Mouse (Mus musculus) forebrain, embryonic 14.5 days (tissue): ENCODE measurements around the gene Rgs6. TPM values are rescaled to one million over a fixed set of nuclear protein-coding genes. Genes with fewer than 3 reads are reported as not detected.

Experiments used
- ATAC-seq: fragments of 200-750 bp; cut with Nextera tagmentation; 2 replicates; pipeline ENCODE4 v1.8.0; 2017; ENCODE audit warnings: mild to moderate bottlenecking, moderate library complexity
- DNase-seq: peaks from one replicate; pipeline ENCODE4 v3.0.0-alpha.2; 2015; ENCODE audit warnings: low spot score
- H3K27ac ChIP-seq: fragments of 300-500 bp; sonication (generic); 2 replicates; pipeline ENCODE4 v1.5.1; 2014; ENCODE audit warnings: low read depth, mild to moderate bottlenecking, control low read depth, low read length, moderate library complexity
- H3K27me3 ChIP-seq: fragments of 300-500 bp; sonication (generic); replicated peaks from 2 replicates; pipeline ENCODE4 v1.6.1; 2014; ENCODE audit warnings: low read length, control low read depth, mixed read lengths; ENCODE audit not compliant: control insufficient read depth, insufficient read depth
- H3K36me3 ChIP-seq: fragments of 300-500 bp; sonication (generic); 2 replicates; pipeline ENCODE4 v1.6.1; 2014; ENCODE audit warnings: low read length, control low read depth; ENCODE audit not compliant: control insufficient read depth, insufficient read depth
- H3K4me1 ChIP-seq: fragments of 300-500 bp; sonication (generic); 2 replicates; pipeline ENCODE4 v1.6.1; 2014; ENCODE audit warnings: antibody characterized with exemption, low read length, control low read depth; ENCODE audit not compliant: control insufficient read depth, insufficient read depth
- H3K4me2 ChIP-seq: fragments of 300-500 bp; sonication (generic); 2 replicates; pipeline ENCODE4 v1.6.1; 2014; ENCODE audit warnings: mild to moderate bottlenecking, control low read depth, low read length
- H3K4me3 ChIP-seq: fragments of 300-500 bp; sonication (generic); 2 replicates; pipeline ENCODE4 v1.5.1; 2014; ENCODE audit warnings: low read depth, low read length, control low read depth
- H3K9ac ChIP-seq: fragments of 300-500 bp; sonication (generic); 2 replicates; pipeline ENCODE4 v1.6.1; 2014; ENCODE audit warnings: mild to moderate bottlenecking, low read length, control low read depth, moderate library complexity
- H3K9me3 ChIP-seq: fragments of 300-500 bp; sonication (generic); replicated peaks from 2 replicates; pipeline ENCODE4 v1.6.1; 2016; ENCODE audit warnings: low read length, control low read depth, mixed read lengths; ENCODE audit not compliant: control insufficient read depth
- WGBS: fragments of 180-500 bp; shearing (Covaris S2); extraction: QIAGEN DNeasy Blood & Tissue Kit; methylation state at CpG from one replicate; pipeline ENCODE4 v1.1.7; 2014; 5-methylcytosine and 5-hydroxymethylcytosine counted together
- polyA plus RNA-seq: library from polyadenylated mRNA; unstranded; fragments of >200 nt; fragmentation: Nextera tagmentation; extraction: Ambion mirVana; gene quantifications from 2 replicates; pipeline ENCODE4 v1.2.1, GENCODE M21; 2014

Gene Rgs6
- polyA plus RNA-seq, 1 experiment from 2014 or later: 5.0 TPM

GRCm38 (mm10) chr12:82751846-82752245 lies 163.8 kb downstream of the Rgs6 start:
- no peak overlapping the region for H3K4me2 ChIP-seq
- H3K4me1 ChIP-seq: no peaks in the 10 kb centered on the region
- no peak overlapping the region for H3K4me3 ChIP-seq
- H3K27me3 ChIP-seq: no peaks in the 10 kb centered on the region
- H3K9me3 ChIP-seq: no peaks in the 10 kb centered on the region
- H3K27ac ChIP-seq: no peak overlapping the region
- ATAC-seq: no peak
- no peak for DNase-seq
- 81% methylated on average over 2 of the region's 2 CpGs for WGBS
- no peak overlapping the region for H3K9ac ChIP-seq
- no peaks in the 10 kb centered on the region for H3K36me3 ChIP-seq

DNA sequence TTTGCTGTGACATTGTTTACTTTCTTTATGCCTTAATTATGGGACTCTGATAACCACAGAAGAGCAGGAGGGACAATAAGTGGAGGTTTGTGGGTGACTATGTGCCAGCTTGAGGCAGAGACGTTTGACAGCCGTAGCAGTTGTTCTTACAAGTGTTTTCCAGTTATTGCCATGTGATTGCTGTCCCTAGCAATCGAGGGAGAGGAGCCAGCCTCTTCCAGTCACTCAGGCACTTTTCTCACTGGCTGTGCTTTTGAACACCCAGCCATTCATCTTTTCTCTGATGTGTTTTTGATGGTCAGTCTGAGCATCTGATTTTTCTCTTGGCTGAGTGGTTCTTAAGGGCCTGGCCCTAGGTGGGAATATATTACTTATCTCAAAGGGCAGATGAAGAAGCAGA lies 166.4 kb downstream of the Rgs6 start:
- no peak overlapping the region for H3K9ac ChIP-seq
- H3K4me3 ChIP-seq: no peak overlapping the region
- no peaks in the 10 kb centered on the region for H3K27me3 ChIP-seq
- WGBS: 41% methylated on average over 3 of the region's 3 CpGs
- no peak overlapping the region for H3K27ac ChIP-seq
- no peak for ATAC-seq
- H3K36me3 ChIP-seq: no peaks in the 10 kb centered on the region
- peak; percentile 15 for DNase-seq
- no peak overlapping the region for H3K4me2 ChIP-seq
- no peaks in the 10 kb centered on the region for H3K9me3 ChIP-seq
- H3K4me1 ChIP-seq: no peaks in the 10 kb centered on the region

- WGBS: 79% methylated on average over 6 of the region's 6 CpGs
- no peak overlapping the region for H3K4me3 ChIP-seq
- no peak for DNase-seq
Measured at GRCm38 (mm10) chr12:82756756-82757155, 168.7 kb downstream of the Rgs6 start.

GRCm38 (mm10) chr12:82757367-82757766 lies 169.3 kb downstream of the Rgs6 start:
- no peaks in the 10 kb centered on the region for H3K36me3 ChIP-seq
- no peaks in the 10 kb centered on the region for H3K27me3 ChIP-seq
- 68% methylated on average over 1 of the region's 1 CpGs for WGBS
- ATAC-seq (no peak), DNase-seq (no peak)
- H3K4me1 ChIP-seq: no peaks in the 10 kb centered on the region
- H3K4me3 ChIP-seq: no peak overlapping the region
- H3K9ac ChIP-seq: no peak overlapping the region
- no peak overlapping the region for H3K27ac ChIP-seq
- H3K4me2 ChIP-seq: no peak overlapping the region
- no peaks in the 10 kb centered on the region for H3K9me3 ChIP-seq

More at GRCm38 (mm10) chr12:82756756-82757155, 168.7 kb downstream of the Rgs6 start:
- H3K4me2 ChIP-seq: no peak overlapping the region
- no peak overlapping the region for H3K27ac ChIP-seq
- H3K36me3 ChIP-seq: no peaks in the 10 kb centered on the region
- no peak overlapping the region for H3K9ac ChIP-seq
- ATAC-seq: no peak
- H3K9me3 ChIP-seq: no peaks in the 10 kb centered on the region
- H3K4me1 ChIP-seq: no peaks in the 10 kb centered on the region
- no peaks in the 10 kb centered on the region for H3K27me3 ChIP-seq

DNA sequence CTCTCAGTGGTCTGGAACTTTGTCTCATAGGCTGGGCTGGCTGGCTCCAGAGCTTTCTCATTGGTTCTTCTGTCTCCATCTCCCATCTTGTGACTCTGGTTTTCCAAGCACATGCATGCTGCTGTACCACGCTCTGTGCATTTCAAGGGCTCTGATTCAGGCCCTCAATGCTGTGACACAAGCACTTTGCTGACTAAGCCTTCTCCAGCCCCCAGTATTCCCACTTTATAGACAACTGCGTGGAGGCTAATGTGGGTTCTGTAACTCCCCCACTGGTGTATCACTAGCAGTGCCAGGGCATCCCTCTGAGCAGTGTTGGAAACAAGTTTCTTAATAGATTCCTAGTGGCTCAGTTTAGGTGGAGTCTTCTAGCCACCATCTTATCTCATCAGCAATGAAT lies 174.0 kb downstream of the Rgs6 start:
- Histone ChIP-seq H3K27ac (no peak overlapping the region), H3K4me1 (no peaks in the 10 kb centered on the region), H3K9ac (no peak overlapping the region), H3K36me3 (no peaks in the 10 kb centered on the region), H3K4me3 (no peak overlapping the region), H3K4me2 (no peak overlapping the region), H3K27me3 (no peaks in the 10 kb centered on the region), H3K9me3 (no peaks in the 10 kb centered on the region)
- ATAC-seq (no peak), DNase-seq (no peak)
- 91% methylated on average over 2 of the region's 2 CpGs for WGBS

DNA sequence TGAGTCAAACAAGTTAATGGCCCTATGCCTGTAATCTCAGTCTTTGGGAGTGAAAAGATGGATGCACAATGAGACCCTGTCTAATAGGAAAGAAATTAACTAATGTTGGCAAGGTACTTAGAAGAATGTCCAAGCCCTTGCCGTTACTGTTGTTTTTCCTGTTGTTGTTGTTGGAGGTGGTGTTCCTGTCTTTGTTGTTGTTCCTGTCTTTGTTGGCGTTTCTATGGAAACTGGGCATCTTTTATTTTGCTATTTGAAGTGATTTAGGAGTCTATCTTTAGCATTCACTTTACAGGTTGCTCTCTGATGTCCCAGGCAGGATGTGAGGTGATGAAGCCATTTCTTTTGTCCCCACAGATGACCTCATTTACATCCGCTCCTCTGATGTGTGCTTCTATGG lies 180.6 kb downstream of the Rgs6 start:
- DNase-seq (no peak), ATAC-seq (no peak)
- Histone ChIP-seq H3K4me1 (no peaks in the 10 kb centered on the region), H3K27me3 (no peaks in the 10 kb centered on the region), H3K27ac (no peak overlapping the region), H3K9me3 (no peaks in the 10 kb centered on the region), H3K9ac (no peak overlapping the region), H3K4me2 (no peak overlapping the region), H3K36me3 (no peaks in the 10 kb centered on the region), H3K4me3 (no peak overlapping the region)
- 77% methylated on average over 3 of the region's 3 CpGs for WGBS

DNA sequence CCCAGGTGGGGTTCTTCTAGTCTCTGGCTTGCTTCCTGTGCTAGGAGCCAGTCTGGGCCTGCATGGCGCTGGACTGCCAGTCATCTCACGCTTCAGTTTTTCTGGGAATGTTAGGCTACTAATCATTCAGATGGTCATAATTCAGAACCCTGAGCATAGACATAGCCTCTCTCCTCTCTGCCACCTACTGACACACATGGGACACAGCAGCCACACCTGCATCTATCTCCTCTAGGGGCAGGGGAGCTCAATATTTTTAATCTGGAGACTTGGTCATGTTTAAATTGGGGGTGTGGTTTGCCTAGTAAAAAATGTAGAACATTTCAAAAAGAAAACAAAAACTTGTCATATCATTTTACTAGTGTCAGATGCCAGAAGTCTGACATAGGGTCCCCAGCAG lies 184.1 kb downstream of the Rgs6 start:
- no peak for ATAC-seq
- Histone ChIP-seq H3K36me3 (no peaks in the 10 kb centered on the region), H3K27me3 (no peaks in the 10 kb centered on the region), H3K9me3 (no peaks in the 10 kb centered on the region), H3K9ac (no peak overlapping the region), H3K4me3 (no peak overlapping the region), H3K4me2 (no peak overlapping the region), H3K4me1 (no peaks in the 10 kb centered on the region), H3K27ac (no peak overlapping the region)
- WGBS: 86% methylated on average over 2 of the region's 2 CpGs
- no peak for DNase-seq

DNA sequence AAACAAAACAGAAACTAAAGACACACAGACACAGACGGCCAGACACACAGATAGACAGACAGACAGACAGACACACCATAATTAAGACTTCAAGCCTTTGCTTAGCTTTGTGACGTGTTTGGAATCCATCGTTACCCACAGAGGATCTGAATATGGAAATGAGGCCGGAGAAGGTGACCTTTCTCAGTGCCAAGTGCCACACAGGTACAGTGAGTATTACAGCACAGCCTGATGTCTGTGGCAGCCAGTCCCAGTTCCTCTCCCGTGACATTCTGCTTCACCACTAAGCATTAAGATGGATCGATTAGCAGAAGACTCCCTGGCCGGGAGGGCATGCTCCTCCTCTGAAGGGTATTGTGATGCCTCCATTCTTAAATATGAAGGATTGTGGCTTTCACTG lies 186.5 kb downstream of the Rgs6 start:
- H3K36me3 ChIP-seq: no peaks in the 10 kb centered on the region
- 84% methylated on average over 7 of the region's 7 CpGs for whole genome bisulfite sequencing
- H3K4me1 ChIP-seq: no peaks in the 10 kb centered on the region
- DNase-seq: no peak
- H3K9me3 ChIP-seq: no peaks in the 10 kb centered on the region
- H3K4me3 ChIP-seq: no peak overlapping the region
- no peak for ATAC-seq
- no peaks in the 10 kb centered on the region for H3K27me3 ChIP-seq
- no peak overlapping the region for H3K27ac ChIP-seq
- H3K9ac ChIP-seq: no peak overlapping the region
- H3K4me2 ChIP-seq: no peak overlapping the region

- Histone ChIP-seq H3K36me3 (no peaks in the 10 kb centered on the region), H3K9ac (no peak overlapping the region), H3K4me1 (no peaks in the 10 kb centered on the region), H3K4me2 (no peak overlapping the region), H3K27ac (no peak overlapping the region), H3K9me3 (no peaks in the 10 kb centered on the region), H3K27me3 (no peaks in the 10 kb centered on the region), H3K4me3 (no peak overlapping the region)
- DNase-seq: no peak
- no peak for ATAC-seq
- WGBS: 82% methylated on average over 4 of the region's 4 CpGs
Measured at GRCm38 (mm10) chr12:82776686-82777085, 188.6 kb downstream of the Rgs6 start.
